Mouse (Mus musculus): ENCODE results near the gene Serinc5. TPM values are rescaled to one million over a fixed set of nuclear protein-coding genes. Genes with fewer than 3 reads are reported as not detected.

Gene Serinc5
- polyA plus RNA-seq, 1 experiment from 2014 or later = 7.0 TPM

GRCm38 (mm10) chr13:92629509-92629908 lies 18.6 kb downstream of the Serinc5 start:
- H3K4me2 ChIP-seq (ENCODE audit: low read depth, severe bottlenecking) = no peak overlapping the region
- no peak for DNase-seq (ENCODE audit: low spot score)
- 0 out of 2 replicates have a peak, but pooled peaks cover 2% of the 10 kb centered on the region for H3K36me3 ChIP-seq (ENCODE audit: control insufficient read depth, insufficient read depth, low read length)
- H3K9ac ChIP-seq (ENCODE audit: low read length) = no peak overlapping the region
- no peaks in the 10 kb centered on the region for H3K27me3 ChIP-seq (ENCODE audit: control insufficient read depth, insufficient read depth, low read length)
- 80% methylated on average over 3 of the region's 3 CpGs for WGBS
- ATAC-seq (ENCODE audit: insufficient number of reproducible peaks, low FRiP score, low TSS enrichment, low read depth) = no peak
- no peak overlapping the region for H3K4me3 ChIP-seq (ENCODE audit: low read depth, low read length)
- H3K4me1 ChIP-seq (ENCODE audit: control insufficient read depth, insufficient read depth, low read length) = peaks cover 15% of the 10 kb centered on the region
- H3K9me3 ChIP-seq (ENCODE audit: control insufficient read depth, low read length) = no peaks in the 10 kb centered on the region
- H3K27ac ChIP-seq (replicated peaks; ENCODE audit: low read depth, low read length) = no peak overlapping the region

GRCm38 (mm10) chr13:92631450-92631849 lies 20.6 kb downstream of the Serinc5 start:
- 81% methylated on average over 4 of the region's 4 CpGs for WGBS
- H3K9me3 ChIP-seq (ENCODE audit: control insufficient read depth, low read length) = no peaks in the 10 kb centered on the region
- ATAC-seq (ENCODE audit: insufficient number of reproducible peaks, low FRiP score, low TSS enrichment, low read depth) = no peak

GRCm38 (mm10) chr13:92632550-92632949 lies 21.7 kb downstream of the Serinc5 start:
- no peak overlapping the region for H3K4me2 ChIP-seq (ENCODE audit: low read depth, severe bottlenecking)
- H3K9ac ChIP-seq (ENCODE audit: low read length) = no peak overlapping the region
- H3K4me3 ChIP-seq (ENCODE audit: low read depth, low read length) = no peak overlapping the region
- H3K4me1 ChIP-seq (ENCODE audit: control insufficient read depth, insufficient read depth, low read length) = peaks cover 30% of the 10 kb centered on the region
- no peak for ATAC-seq (ENCODE audit: insufficient number of reproducible peaks, low FRiP score, low TSS enrichment, low read depth)
- H3K36me3 ChIP-seq (ENCODE audit: control insufficient read depth, insufficient read depth, low read length) = no peaks in the 10 kb centered on the region
- WGBS = 32% methylated on average over 4 of the region's 4 CpGs
- H3K27me3 ChIP-seq (ENCODE audit: control insufficient read depth, insufficient read depth, low read length) = no peaks in the 10 kb centered on the region
- H3K27ac ChIP-seq (replicated peaks; ENCODE audit: low read depth, low read length) = no peak overlapping the region
- no peaks in the 10 kb centered on the region for H3K9me3 ChIP-seq (ENCODE audit: control insufficient read depth, low read length)
- DNase-seq (ENCODE audit: low spot score) = no peak

More at GRCm38 (mm10) chr13:92631450-92631849, 20.6 kb downstream of the Serinc5 start:
- Histone ChIP-seq H3K9ac (ENCODE audit: low read length) (no peak overlapping the region), H3K36me3 (ENCODE audit: control insufficient read depth, insufficient read depth, low read length) (no peaks in the 10 kb centered on the region), H3K27ac (replicated peaks; ENCODE audit: low read depth, low read length) (no peak overlapping the region), H3K4me2 (ENCODE audit: low read depth, severe bottlenecking) (no peak overlapping the region), H3K4me1 (ENCODE audit: control insufficient read depth, insufficient read depth, low read length) (peaks cover 24% of the 10 kb centered on the region), H3K4me3 (ENCODE audit: low read depth, low read length) (no peak overlapping the region), H3K27me3 (ENCODE audit: control insufficient read depth, insufficient read depth, low read length) (no peaks in the 10 kb centered on the region)
- no peak for DNase-seq (ENCODE audit: low spot score)

GRCm38 (mm10) chr13:92635040-92635439 lies 24.1 kb downstream of the Serinc5 start:
- Histone ChIP-seq H3K4me1 (ENCODE audit: control insufficient read depth, insufficient read depth, low read length) (peaks cover 35% of the 10 kb centered on the region), H3K27ac (replicated peaks; ENCODE audit: low read depth, low read length) (no peak overlapping the region)

GRCm38 (mm10) chr13:92636226-92636909 lies 25.5 kb downstream of the Serinc5 start:
- DNase-seq (ENCODE audit: low spot score) (no peak), ATAC-seq (ENCODE audit: insufficient number of reproducible peaks, low FRiP score, low TSS enrichment, low read depth) (no peak)
- Histone ChIP-seq H3K27me3 (ENCODE audit: control insufficient read depth, insufficient read depth, low read length) (no peaks in the 10 kb centered on the region), H3K9ac (ENCODE audit: low read length) (no peak overlapping the region), H3K4me2 (ENCODE audit: low read depth, severe bottlenecking) (no peak overlapping the region), H3K36me3 (ENCODE audit: control insufficient read depth, insufficient read depth, low read length) (no peaks in the 10 kb centered on the region), H3K9me3 (ENCODE audit: control insufficient read depth, low read length) (no peaks in the 10 kb centered on the region), H3K27ac (replicated peaks; ENCODE audit: low read depth, low read length) (0 out of 2 replicates have a peak overlapping the region, but pooled peaks have one; percentile 43), H3K4me1 (ENCODE audit: control insufficient read depth, insufficient read depth, low read length) (peaks cover 40% of the 10 kb centered on the region), H3K4me3 (ENCODE audit: low read depth, low read length) (no peak overlapping the region)
- 55% methylated on average over 6 of the region's 6 CpGs for WGBS

More at GRCm38 (mm10) chr13:92635040-92635439, 24.1 kb downstream of the Serinc5 start:
- Histone ChIP-seq H3K4me3 (ENCODE audit: low read depth, low read length) (no peak overlapping the region), H3K4me2 (ENCODE audit: low read depth, severe bottlenecking) (no peak overlapping the region), H3K9me3 (ENCODE audit: control insufficient read depth, low read length) (no peaks in the 10 kb centered on the region), H3K9ac (ENCODE audit: low read length) (no peak overlapping the region), H3K36me3 (ENCODE audit: control insufficient read depth, insufficient read depth, low read length) (no peaks in the 10 kb centered on the region), H3K27me3 (ENCODE audit: control insufficient read depth, insufficient read depth, low read length) (no peaks in the 10 kb centered on the region)
- 27% methylated on average over 2 of the region's 2 CpGs for WGBS
- DNase-seq (ENCODE audit: low spot score) (no peak), ATAC-seq (ENCODE audit: insufficient number of reproducible peaks, low FRiP score, low TSS enrichment, low read depth) (no peak)

- Histone ChIP-seq H3K9ac (ENCODE audit: low read length) (0 out of 2 replicates have a peak overlapping the region, but pooled peaks have one; percentile 41), H3K4me1 (ENCODE audit: control insufficient read depth, insufficient read depth, low read length) (peaks cover 40% of the 10 kb centered on the region), H3K27me3 (ENCODE audit: control insufficient read depth, insufficient read depth, low read length) (no peaks in the 10 kb centered on the region), H3K27ac (replicated peaks; ENCODE audit: low read depth, low read length) (peak overlapping the region; percentile 73), H3K4me3 (ENCODE audit: low read depth, low read length) (no peak overlapping the region), H3K9me3 (ENCODE audit: control insufficient read depth, low read length) (no peaks in the 10 kb centered on the region), H3K36me3 (ENCODE audit: control insufficient read depth, insufficient read depth, low read length) (no peaks in the 10 kb centered on the region), H3K4me2 (ENCODE audit: low read depth, severe bottlenecking) (peak overlapping the region; percentile 16; the same call in 1 of the 2 replicates)
- ATAC-seq (ENCODE audit: insufficient number of reproducible peaks, low FRiP score, low TSS enrichment, low read depth) = peak; percentile 84
- WGBS = 2% methylated on average over 7 of the region's 7 CpGs
- peak; percentile 81 for DNase-seq (ENCODE audit: low spot score)
These were observed 26.0 kb downstream of the Serinc5 start for GRCm38 (mm10) chr13:92636910-92637275.

- H3K9me3 ChIP-seq (ENCODE audit: control insufficient read depth, low read length) = no peaks in the 10 kb centered on the region
- no peak for ATAC-seq (ENCODE audit: insufficient number of reproducible peaks, low FRiP score, low TSS enrichment, low read depth)
- peaks cover 25% of the 10 kb centered on the region for H3K4me1 ChIP-seq (ENCODE audit: control insufficient read depth, insufficient read depth, low read length)
- WGBS = 48% methylated on average over 12 of the region's 12 CpGs
- no peaks in the 10 kb centered on the region for H3K36me3 ChIP-seq (ENCODE audit: control insufficient read depth, insufficient read depth, low read length)
- H3K27me3 ChIP-seq (ENCODE audit: control insufficient read depth, insufficient read depth, low read length) = no peaks in the 10 kb centered on the region
- no peak overlapping the region for H3K4me3 ChIP-seq (ENCODE audit: low read depth, low read length)
- no peak overlapping the region for H3K27ac ChIP-seq (replicated peaks; ENCODE audit: low read depth, low read length)
- H3K4me2 ChIP-seq (ENCODE audit: low read depth, severe bottlenecking) = no peak overlapping the region
- no peak for DNase-seq (ENCODE audit: low spot score)
- H3K9ac ChIP-seq (ENCODE audit: low read length) = no peak overlapping the region
These were observed 28.5 kb downstream of the Serinc5 start for GRCm38 (mm10) chr13:92639093-92640014.

- ATAC-seq (ENCODE audit: insufficient number of reproducible peaks, low FRiP score, low TSS enrichment, low read depth) = no peak
These were observed 33.3 kb downstream of the Serinc5 start for GRCm38 (mm10) chr13:92644199-92644598.

More at GRCm38 (mm10) chr13:92644199-92644598, 33.3 kb downstream of the Serinc5 start:
- no peak overlapping the region for H3K4me3 ChIP-seq (ENCODE audit: low read depth, low read length)
- no peak overlapping the region for H3K27ac ChIP-seq (replicated peaks; ENCODE audit: low read depth, low read length)
- no peaks in the 10 kb centered on the region for H3K36me3 ChIP-seq (ENCODE audit: control insufficient read depth, insufficient read depth, low read length)
- H3K9ac ChIP-seq (ENCODE audit: low read length) = no peak overlapping the region
- no peak overlapping the region for H3K4me2 ChIP-seq (ENCODE audit: low read depth, severe bottlenecking)
- no peak for DNase-seq (ENCODE audit: low spot score)
- 76% methylated on average over 3 of the region's 3 CpGs for WGBS
- peaks cover 5% of the 10 kb centered on the region for H3K4me1 ChIP-seq (ENCODE audit: control insufficient read depth, insufficient read depth, low read length)
- H3K9me3 ChIP-seq (ENCODE audit: control insufficient read depth, low read length) = no peaks in the 10 kb centered on the region
- H3K27me3 ChIP-seq (ENCODE audit: control insufficient read depth, insufficient read depth, low read length) = no peaks in the 10 kb centered on the region
